Mouse (Mus musculus): ENCODE data around the gene Nav2. TPM values are rescaled to one million over a fixed set of nuclear protein-coding genes. Genes with fewer than 3 reads are reported as not detected.

Nav2 gene
- total and polyA plus RNA-seq, 3 experiments = 20.4 to 49.9 (median 34.4) TPM

GRCm38 (mm10) chr7:48928364-48928763 is 19.8 kb downstream of the Nav2 start:
- intact Hi-C loops (cut with DNase I) = loop anchor here (1.0 to 5.0 kb wide), 2 partner anchors 139 to 193 kb away; no protein-coding TSS in a partner anchor
- Histone ChIP-seq H3K4me3 (no peak overlapping the region), H3K79me2 (replicated peaks; ENCODE audit: control insufficient read depth, insufficient read depth, low read length) (no peaks in the 10 kb centered on the region), H3K27me3 (ENCODE audit: control insufficient read depth, insufficient read depth, low read length) (no peaks in the 10 kb centered on the region), H3K27ac (no peak overlapping the region), H3K4me1 (ENCODE audit: control insufficient read depth, insufficient read depth, low read length) (peaks cover 1% of the 10 kb centered on the region; the same call in 1 of the 2 replicates), H3K9ac (ENCODE audit: low read depth, low read length) (no peak overlapping the region), H3K36me3 (ENCODE audit: control insufficient read depth, insufficient read depth, low read length) (no peaks in the 10 kb centered on the region; the same call in 1 of the 2 replicates)
- TF ChIP-seq EP300 (IDR thresholded peaks at IDR 0.05; ENCODE audit: insufficient read depth, low read depth, low read length) = 0 out of 2 replicates have a peak, but pooled peaks have one; percentile 13
- TF ChIP-seq CTCF (IDR thresholded peaks at IDR 0.05) = peak; percentile 79
- TF ChIP-seq POLR2A (IDR thresholded peaks at IDR 0.05; ENCODE audit: insufficient read depth, low read depth, low read length) = no peak
- DNase-seq = peak; percentile 42 to 66
- 17% methylated on average over 3 of the region's 3 CpGs for WGBS

DNA sequence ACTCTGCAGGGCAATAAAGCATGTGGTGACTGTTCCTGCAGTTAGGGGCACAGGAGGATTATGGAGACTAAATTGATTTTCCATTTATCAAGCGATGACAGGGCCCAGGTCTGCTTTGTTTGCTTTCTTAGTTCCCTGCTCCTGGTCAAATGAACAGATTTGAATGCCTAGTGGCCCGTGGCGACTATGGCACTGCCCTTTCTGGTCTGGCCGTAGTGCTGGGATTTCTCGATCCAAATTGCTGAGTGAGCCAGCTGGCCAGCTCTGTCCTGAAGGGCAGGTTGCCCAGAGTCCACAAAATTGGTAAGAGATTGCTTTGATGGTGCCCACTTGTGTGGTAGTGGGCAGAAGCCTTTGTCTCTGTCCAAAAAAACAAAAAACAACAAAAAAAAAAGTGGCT is 21.9 kb downstream of the Nav2 start:
- H3K27me3 ChIP-seq (ENCODE audit: control insufficient read depth, insufficient read depth, low read length) = no peaks in the 10 kb centered on the region
- H3K36me3 ChIP-seq (ENCODE audit: control insufficient read depth, insufficient read depth, low read length) = no peaks in the 10 kb centered on the region; the same call in 1 of the 2 replicates
- no peak overlapping the region for H3K4me3 ChIP-seq
- H3K79me2 ChIP-seq (replicated peaks; ENCODE audit: control insufficient read depth, insufficient read depth, low read length) = no peaks in the 10 kb centered on the region
- peaks cover 1% of the 10 kb centered on the region; the same call in 1 of the 2 replicates for H3K4me1 ChIP-seq (ENCODE audit: control insufficient read depth, insufficient read depth, low read length)
- peak in 1 of 2 experiments; percentile 19 for DNase-seq
- no peak overlapping the region for H3K9ac ChIP-seq (ENCODE audit: low read depth, low read length)
- intact Hi-C loops (cut with DNase I) = no loop called here
- WGBS = 53% methylated on average over 5 of the region's 5 CpGs
- H3K27ac ChIP-seq = no peak overlapping the region
- no peak for TF ChIP-seq EP300 (IDR thresholded peaks at IDR 0.05; ENCODE audit: insufficient read depth, low read depth, low read length)
- TF ChIP-seq CTCF (IDR thresholded peaks at IDR 0.05) = no peak
- no peak for TF ChIP-seq POLR2A (IDR thresholded peaks at IDR 0.05; ENCODE audit: insufficient read depth, low read depth, low read length)

DNA sequence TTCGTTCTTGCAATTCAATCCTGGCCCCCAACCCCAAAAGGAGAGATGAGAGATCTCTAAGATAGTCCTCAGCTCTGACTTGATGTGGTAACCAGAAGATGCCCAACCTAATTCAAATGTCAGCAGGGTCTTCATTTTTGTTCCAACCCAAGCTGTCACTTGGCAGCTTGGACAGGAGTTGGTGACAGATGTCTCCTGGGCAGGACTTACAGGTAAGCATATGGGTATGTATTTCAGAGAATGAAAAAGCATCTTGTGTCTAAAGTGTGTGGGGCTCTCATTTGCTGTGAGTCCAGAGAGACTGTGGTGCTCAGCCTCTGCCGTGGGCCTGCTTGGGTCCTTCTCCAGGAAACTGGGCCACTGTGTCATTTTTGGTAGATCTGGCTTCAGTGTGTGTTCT is 23.6 kb downstream of the Nav2 start:
- DNase-seq = no peak
- H3K79me2 ChIP-seq (replicated peaks; ENCODE audit: control insufficient read depth, insufficient read depth, low read length) = no peaks in the 10 kb centered on the region
- H3K27ac ChIP-seq = no peak overlapping the region
- no peaks in the 10 kb centered on the region for H3K27me3 ChIP-seq (ENCODE audit: control insufficient read depth, insufficient read depth, low read length)
- no peak overlapping the region for H3K9ac ChIP-seq (ENCODE audit: low read depth, low read length)
- WGBS = 86% methylated on average over 2 of the region's 2 CpGs
- H3K4me3 ChIP-seq = no peak overlapping the region
- TF ChIP-seq EP300 (IDR thresholded peaks at IDR 0.05; ENCODE audit: insufficient read depth, low read depth, low read length) (no peak), CTCF (IDR thresholded peaks at IDR 0.05) (no peak), POLR2A (IDR thresholded peaks at IDR 0.05; ENCODE audit: insufficient read depth, low read depth, low read length) (no peak)
- peaks cover 1% of the 10 kb centered on the region; the same call in 1 of the 2 replicates for H3K4me1 ChIP-seq (ENCODE audit: control insufficient read depth, insufficient read depth, low read length)
- H3K36me3 ChIP-seq (ENCODE audit: control insufficient read depth, insufficient read depth, low read length) = no peaks in the 10 kb centered on the region
- intact Hi-C loops (cut with DNase I) = no loop called here

DNA sequence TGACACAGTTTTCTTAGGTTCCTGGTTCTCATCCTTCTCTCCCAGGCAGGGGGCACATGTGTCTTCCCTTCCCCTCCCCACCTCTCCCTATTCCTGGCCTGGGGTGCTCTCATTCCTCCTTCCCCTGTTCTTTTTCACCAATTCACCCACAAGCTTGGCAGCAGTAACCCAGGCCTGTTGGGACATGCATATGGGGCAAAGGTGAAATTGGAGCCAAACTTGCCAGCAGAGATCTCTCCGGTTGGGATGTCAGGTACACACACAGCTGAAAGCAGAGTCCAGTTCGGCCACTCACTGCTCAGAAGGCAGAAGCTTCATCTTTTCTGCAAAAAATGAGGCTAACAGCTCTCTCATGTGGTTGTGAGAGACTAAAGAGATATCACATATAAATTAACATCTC is 26.3 kb downstream of the Nav2 start:
- Histone ChIP-seq H3K79me2 (replicated peaks; ENCODE audit: control insufficient read depth, insufficient read depth, low read length) (no peaks in the 10 kb centered on the region), H3K4me1 (ENCODE audit: control insufficient read depth, insufficient read depth, low read length) (no peaks in the 10 kb centered on the region), H3K27me3 (ENCODE audit: control insufficient read depth, insufficient read depth, low read length) (no peaks in the 10 kb centered on the region), H3K36me3 (ENCODE audit: control insufficient read depth, insufficient read depth, low read length) (no peaks in the 10 kb centered on the region), H3K9ac (ENCODE audit: low read depth, low read length) (no peak overlapping the region), H3K4me3 (no peak overlapping the region), H3K27ac (no peak overlapping the region)
- intact Hi-C loops (cut with DNase I) = no loop called here
- TF ChIP-seq POLR2A (IDR thresholded peaks at IDR 0.05; ENCODE audit: insufficient read depth, low read depth, low read length) (no peak), CTCF (IDR thresholded peaks at IDR 0.05) (no peak), EP300 (IDR thresholded peaks at IDR 0.05; ENCODE audit: insufficient read depth, low read depth, low read length) (no peak)
- WGBS = 81% methylated on average over 2 of the region's 2 CpGs
- no peak for DNase-seq

- DNase-seq = peak in 1 of 2 experiments; percentile 30
- H3K4me1 ChIP-seq (ENCODE audit: control insufficient read depth, insufficient read depth, low read length) = no peaks in the 10 kb centered on the region
- no peak overlapping the region for H3K4me3 ChIP-seq
- no peak overlapping the region for H3K9ac ChIP-seq (ENCODE audit: low read depth, low read length)
- H3K27ac ChIP-seq = no peak overlapping the region
- 77% methylated on average over 11 of the region's 11 CpGs for WGBS
- intact Hi-C loops (cut with DNase I) = no loop called here
- no peaks in the 10 kb centered on the region for H3K79me2 ChIP-seq (replicated peaks; ENCODE audit: control insufficient read depth, insufficient read depth, low read length)
- H3K36me3 ChIP-seq (ENCODE audit: control insufficient read depth, insufficient read depth, low read length) = no peaks in the 10 kb centered on the region
- TF ChIP-seq CTCF (IDR thresholded peaks at IDR 0.05) = no peak
- no peak for TF ChIP-seq POLR2A (IDR thresholded peaks at IDR 0.05; ENCODE audit: insufficient read depth, low read depth, low read length)
- TF ChIP-seq EP300 (IDR thresholded peaks at IDR 0.05; ENCODE audit: insufficient read depth, low read depth, low read length) = no peak
- no peaks in the 10 kb centered on the region for H3K27me3 ChIP-seq (ENCODE audit: control insufficient read depth, insufficient read depth, low read length)
Observed at GRCm38 (mm10) chr7:48937562-48937961, 29.0 kb downstream of the Nav2 start.

DNA sequence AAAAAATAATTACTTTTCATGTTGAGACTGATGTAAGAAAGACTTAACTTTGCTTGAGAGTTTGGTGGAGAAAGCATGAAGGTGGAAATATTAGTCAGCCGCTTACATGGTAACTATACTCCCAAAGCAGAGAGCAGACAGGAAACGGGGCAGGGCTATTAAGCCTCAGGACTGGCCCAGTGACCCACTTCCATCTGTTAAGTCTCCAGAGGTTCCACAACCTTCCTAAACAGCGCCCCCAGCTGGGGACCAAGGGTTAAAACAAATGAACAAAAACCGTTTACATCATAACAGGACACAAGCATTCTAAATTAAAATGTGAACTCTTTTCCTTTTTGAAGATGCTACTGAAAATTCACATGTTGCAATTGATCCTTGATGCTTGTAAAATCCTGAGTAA is 29.7 kb downstream of the Nav2 start:
- Histone ChIP-seq H3K27ac (no peak overlapping the region), H3K9ac (ENCODE audit: low read depth, low read length) (no peak overlapping the region), H3K27me3 (ENCODE audit: control insufficient read depth, insufficient read depth, low read length) (no peaks in the 10 kb centered on the region), H3K4me1 (ENCODE audit: control insufficient read depth, insufficient read depth, low read length) (no peaks in the 10 kb centered on the region), H3K4me3 (no peak overlapping the region), H3K79me2 (replicated peaks; ENCODE audit: control insufficient read depth, insufficient read depth, low read length) (no peaks in the 10 kb centered on the region), H3K36me3 (ENCODE audit: control insufficient read depth, insufficient read depth, low read length) (no peaks in the 10 kb centered on the region)
- peak in 1 of 2 experiments; percentile 14 for DNase-seq
- intact Hi-C loops (cut with DNase I) = no loop called here
- TF ChIP-seq CTCF (IDR thresholded peaks at IDR 0.05) (peak; percentile 54), EP300 (IDR thresholded peaks at IDR 0.05; ENCODE audit: insufficient read depth, low read depth, low read length) (no peak)
- WGBS = 20% methylated on average over 4 of the region's 4 CpGs

All from heart, adult 2 months (tissue).